Mouse (Mus musculus): ENCODE results near the gene Klhl34. TPM values are rescaled to one million over a fixed set of nuclear protein-coding genes. Genes with fewer than 3 reads are reported as not detected.

The Klhl34 gene
- polyA plus RNA-seq (2015; fragmentation: Nextera tagmentation; extraction: Ambion mirVana) = not detected in 2 replicates

DNA sequence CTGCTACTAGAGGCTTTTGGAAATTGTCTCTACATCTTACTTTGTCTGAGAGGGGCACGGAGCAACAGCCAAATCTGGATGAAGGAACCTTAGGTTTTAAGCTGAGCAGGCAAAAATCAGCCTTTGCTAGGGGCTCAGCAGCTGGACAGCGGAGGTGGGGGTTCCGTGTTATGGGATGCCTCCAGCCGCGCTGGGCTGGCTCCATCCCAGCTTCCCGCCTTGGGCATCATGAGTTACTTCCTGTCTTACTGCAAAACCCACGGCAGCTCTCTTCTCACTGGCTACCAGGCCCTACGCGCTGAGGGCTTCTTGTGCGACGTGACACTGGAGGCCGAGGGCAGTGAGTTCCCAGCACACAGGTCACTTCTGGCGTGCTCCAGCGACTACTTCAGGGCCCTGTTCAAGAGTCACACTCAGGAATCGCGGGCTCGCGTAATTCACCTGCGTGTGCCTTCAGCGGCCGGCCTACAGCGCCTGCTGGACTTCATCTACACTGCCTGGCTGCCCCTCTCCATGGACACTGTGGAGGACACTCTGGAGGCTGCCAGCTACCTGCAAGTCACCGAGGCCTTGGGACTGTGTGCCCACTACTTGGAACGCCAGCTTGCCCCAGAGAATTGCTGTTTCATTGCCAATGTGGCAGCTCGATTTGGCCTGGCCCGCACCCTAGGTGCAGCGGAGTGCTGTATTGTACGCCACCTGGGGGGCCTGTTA, at the start of gene Klhl34:
TSS of gene Klhl34 (plus strand) at position 229 of the 714 bp plus-strand sequence.
- no peaks in the 10 kb centered on the region for H3K36me3 ChIP-seq (replicated peaks)
- H3K4me3 ChIP-seq (replicated peaks) = no peak within 1 kb of the TSS
- 33% methylated on average over 28 of the region's 28 CpGs for WGBS (ENCODE audit: insufficient replicate concordance)
- H3K9me3 ChIP-seq (replicated peaks) = no peaks in the 10 kb centered on the region
- no peaks in the 10 kb centered on the region for H3K27me3 ChIP-seq
- no peak within 1 kb of the TSS for H3K4me2 ChIP-seq
- H3K27ac ChIP-seq (replicated peaks) = no peak within 1 kb of the TSS
- no peaks in the 10 kb centered on the region for H3K4me1 ChIP-seq (replicated peaks)
- no peak for ATAC-seq (ENCODE audit: insufficient read depth)
- H3K9ac ChIP-seq = no peak within 1 kb of the TSS

DNA sequence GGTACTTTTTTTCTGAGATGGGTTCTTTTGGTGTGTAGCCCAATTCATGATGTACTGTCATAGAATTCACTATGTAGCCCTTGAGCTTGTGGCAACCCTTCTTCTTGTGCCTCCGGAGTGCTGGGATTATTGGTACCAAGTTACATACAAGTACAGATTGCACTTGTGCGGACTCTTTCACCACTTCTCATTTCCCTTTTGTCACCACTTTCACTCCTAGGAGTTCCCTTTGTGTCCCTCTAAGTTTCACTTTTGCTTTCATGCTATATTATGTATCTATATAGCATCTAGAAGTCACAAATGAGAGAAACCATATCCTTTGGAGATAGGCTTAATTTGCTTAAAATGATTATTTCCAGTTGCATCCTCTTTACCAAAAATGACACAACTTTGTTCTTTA, 16.6 kb upstream of the Klhl34 start:
- Histone ChIP-seq H3K27me3 (no peaks in the 10 kb centered on the region), H3K4me1 (replicated peaks) (no peaks in the 10 kb centered on the region), H3K9ac (no peak overlapping the region), H3K4me3 (replicated peaks) (no peak overlapping the region), H3K9me3 (replicated peaks) (no peaks in the 10 kb centered on the region), H3K36me3 (replicated peaks) (no peaks in the 10 kb centered on the region), H3K27ac (replicated peaks) (no peak overlapping the region), H3K4me2 (no peak overlapping the region)
- ATAC-seq (ENCODE audit: insufficient read depth) = no peak
- 65% methylated on average over 2 of the region's 2 CpGs for whole genome bisulfite sequencing (ENCODE audit: insufficient replicate concordance)

DNA sequence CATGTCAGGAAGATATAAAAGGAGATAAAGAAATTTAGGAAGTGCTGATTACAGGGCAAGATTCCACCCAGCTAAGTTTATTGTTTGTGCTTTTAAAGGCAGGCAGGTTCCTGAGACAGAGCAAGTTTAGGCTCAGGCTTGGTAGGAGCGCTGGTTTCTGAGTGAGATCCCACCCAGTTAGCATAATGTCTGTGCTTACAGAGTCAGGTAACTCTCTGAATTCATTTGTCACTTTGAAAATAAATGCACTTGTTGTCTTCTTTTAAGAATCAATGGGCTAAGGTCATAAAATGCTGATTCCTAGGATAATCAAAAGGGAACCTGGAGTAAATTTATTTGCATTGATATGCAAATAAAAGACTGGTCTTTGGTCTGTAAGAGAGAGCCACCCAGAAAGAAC, 8.5 kb upstream of the Klhl34 start:
- no peak overlapping the region for H3K9ac ChIP-seq
- WGBS (ENCODE audit: insufficient replicate concordance) = 50% methylated on average over 1 of the region's 1 CpGs
- no peaks in the 10 kb centered on the region for H3K4me1 ChIP-seq (replicated peaks)
- no peak overlapping the region for H3K27ac ChIP-seq (replicated peaks)
- H3K4me3 ChIP-seq (replicated peaks) = no peak overlapping the region
- H3K9me3 ChIP-seq (replicated peaks) = no peaks in the 10 kb centered on the region
- no peaks in the 10 kb centered on the region for H3K36me3 ChIP-seq (replicated peaks)
- no peaks in the 10 kb centered on the region for H3K27me3 ChIP-seq
- H3K4me2 ChIP-seq = no peak overlapping the region
- no peak for ATAC-seq (ENCODE audit: insufficient read depth)

DNA sequence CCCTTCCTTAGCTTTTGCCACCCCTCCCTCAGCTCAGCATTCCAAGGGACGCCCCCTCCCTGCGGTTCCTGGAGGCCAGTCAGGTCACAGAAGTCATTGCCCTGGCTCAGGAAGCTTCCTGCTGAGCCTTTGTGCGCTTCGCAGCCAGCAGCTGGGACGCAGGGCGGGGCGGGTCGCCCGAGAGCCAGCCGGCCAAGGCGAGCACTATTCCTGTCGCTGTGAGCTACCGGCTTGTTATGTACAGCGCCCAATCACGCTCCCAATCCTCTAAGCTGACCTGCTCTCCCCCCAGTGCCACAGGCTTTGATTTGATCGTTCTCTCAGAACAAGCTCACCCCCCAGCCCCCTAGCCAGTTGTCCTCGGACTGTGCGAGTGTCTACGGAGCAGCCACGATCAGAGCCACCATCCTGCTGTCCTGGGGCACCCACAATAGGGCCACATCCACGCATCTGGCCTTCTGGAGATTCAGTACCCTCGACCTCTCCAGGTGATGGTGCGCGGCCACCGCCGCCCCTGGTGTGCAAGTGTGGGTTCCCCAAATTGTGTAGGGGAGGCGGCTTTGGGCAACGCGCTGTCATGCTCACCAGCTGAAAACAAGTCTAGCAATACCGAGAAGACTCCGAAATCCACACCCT, 546 bp upstream of the Klhl34 start:
- H3K27me3 ChIP-seq = no peaks in the 10 kb centered on the region
- no peak overlapping the region for H3K4me2 ChIP-seq
- ATAC-seq (ENCODE audit: insufficient read depth) = no peak
- 17% methylated on average over 31 of the region's 31 CpGs for WGBS (ENCODE audit: insufficient replicate concordance)
- H3K9ac ChIP-seq = no peak overlapping the region
- H3K4me3 ChIP-seq (replicated peaks) = no peak overlapping the region
- no peak overlapping the region for H3K27ac ChIP-seq (replicated peaks)
- no peaks in the 10 kb centered on the region for H3K9me3 ChIP-seq (replicated peaks)
- no peaks in the 10 kb centered on the region for H3K36me3 ChIP-seq (replicated peaks)
- H3K4me1 ChIP-seq (replicated peaks) = no peaks in the 10 kb centered on the region

DNA sequence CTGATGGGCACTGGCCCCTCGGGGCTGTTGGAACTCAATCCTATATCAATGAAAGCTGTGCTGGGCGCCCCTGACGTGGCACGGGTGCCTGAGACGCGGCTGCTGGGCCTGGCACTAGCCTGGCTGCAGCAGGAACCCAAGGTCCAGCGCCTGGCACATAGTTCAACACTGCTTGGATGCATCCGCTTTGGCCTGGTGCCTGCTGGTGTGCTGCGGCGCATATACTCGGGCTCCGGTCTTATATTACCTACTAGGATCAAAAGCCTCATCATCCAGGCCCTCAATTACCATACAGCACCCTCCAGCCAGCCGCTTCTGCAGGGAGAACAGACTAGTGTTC, 656 bp downstream of the Klhl34 start:
- H3K27me3 ChIP-seq = no peaks in the 10 kb centered on the region
- H3K9me3 ChIP-seq (replicated peaks) = no peaks in the 10 kb centered on the region
- no peak for ATAC-seq (ENCODE audit: insufficient read depth)
- no peaks in the 10 kb centered on the region for H3K4me1 ChIP-seq (replicated peaks)
- no peak overlapping the region for H3K4me2 ChIP-seq
- no peaks in the 10 kb centered on the region for H3K36me3 ChIP-seq (replicated peaks)
- WGBS (ENCODE audit: insufficient replicate concordance) = 75% methylated on average over 13 of the region's 13 CpGs
- no peak overlapping the region for H3K9ac ChIP-seq
- H3K4me3 ChIP-seq (replicated peaks) = no peak overlapping the region
- no peak overlapping the region for H3K27ac ChIP-seq (replicated peaks)

DNA sequence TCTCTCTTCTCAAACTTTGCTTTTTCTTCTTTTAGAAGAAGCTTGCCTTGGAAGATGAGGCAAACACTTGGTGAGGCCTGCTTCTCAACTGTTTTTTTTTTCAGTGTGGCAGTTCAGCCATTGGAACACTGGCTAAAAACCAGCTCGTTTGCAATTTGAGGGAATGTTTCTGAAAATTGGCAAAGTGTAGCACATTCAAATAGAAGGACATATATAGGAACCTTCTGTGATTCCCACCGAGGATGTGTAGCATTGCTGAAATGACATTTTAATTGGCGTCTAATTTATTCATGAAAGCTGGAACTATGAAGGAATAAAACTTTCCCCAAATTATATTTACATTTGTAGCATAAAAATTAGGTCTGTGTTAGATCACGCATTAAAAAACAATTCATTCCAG, 11.7 kb downstream of the Klhl34 start:
- H3K9ac ChIP-seq = no peak overlapping the region
- WGBS (ENCODE audit: insufficient replicate concordance) = 56% methylated on average over 4 of the region's 4 CpGs
- H3K27me3 ChIP-seq = no peaks in the 10 kb centered on the region
- no peaks in the 10 kb centered on the region for H3K36me3 ChIP-seq (replicated peaks)
- H3K4me1 ChIP-seq (replicated peaks) = no peaks in the 10 kb centered on the region
- H3K27ac ChIP-seq (replicated peaks) = no peak overlapping the region
- H3K4me3 ChIP-seq (replicated peaks) = no peak overlapping the region
- no peak for ATAC-seq (ENCODE audit: insufficient read depth)
- no peak overlapping the region for H3K4me2 ChIP-seq
- no peaks in the 10 kb centered on the region for H3K9me3 ChIP-seq (replicated peaks)

Other genes starting within 250 kb of the Klhl34 start
- 0.46 and 0.66 TPM in 2 replicates for gene Yy2, start 249.4 kb upstream of the Klhl34 start, polyA plus RNA-seq (2015; fragmentation: Nextera tagmentation; extraction: Ambion mirVana)
- 4.7 and 5.4 TPM in 2 replicates for gene Mbtps2, start 219.7 kb upstream of the Klhl34 start, polyA plus RNA-seq (2015; fragmentation: Nextera tagmentation; extraction: Ambion mirVana)
- gene Smpx, start 119.5 kb upstream of the Klhl34 start, polyA plus RNA-seq (2015; fragmentation: Nextera tagmentation; extraction: Ambion mirVana) = 2.0 and 5.3 TPM in 2 replicates
- 0.02 and 0.03 TPM in 2 replicates for gene Cnksr2, start 224.9 kb downstream of the Klhl34 start, polyA plus RNA-seq (2015; fragmentation: Nextera tagmentation; extraction: Ambion mirVana)